Mouse (Mus musculus): Measurements from ENCODE around the gene Chtf18.

DNA sequence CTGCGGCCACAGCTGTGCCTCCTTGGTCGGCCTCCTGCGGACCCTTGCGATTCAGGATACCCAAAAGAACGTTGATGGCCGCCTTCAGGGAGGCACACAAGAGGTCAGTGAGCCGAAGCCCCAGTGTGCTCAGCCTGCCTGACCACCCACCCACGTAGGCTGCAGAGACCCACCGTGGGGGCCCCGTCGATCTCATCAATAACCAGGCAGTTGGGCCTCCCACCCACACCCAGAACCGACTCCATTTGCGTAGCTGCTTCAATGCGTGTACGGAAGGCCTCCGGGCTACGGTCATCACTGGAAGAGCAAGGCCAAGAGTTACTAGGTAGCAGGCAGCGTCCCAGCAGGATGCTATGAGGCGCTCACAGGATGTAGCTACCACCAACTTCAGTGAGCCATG lies 3.7 kb downstream of the Chtf18 start:
- TF ChIP-seq TCF12 (IDR thresholded peaks at IDR 0.05; ENCODE audit: insufficient read depth, poor library complexity, severe bottlenecking) (no peak), POLR2A (IDR thresholded peaks at IDR 0.05; ENCODE audit: insufficient read length, low read depth) (no peak)

Measured in myocyte (in vitro differentiated cells).